Mouse (Mus musculus) lung, postnatal 25 days (tissue): ENCODE results near the gene Me1.

Source experiments
- DNase-seq: peaks from one replicate; pipeline ENCODE4 v3.0.0; 2022; ENCODE audit warnings: low spot score

Me1 gene

DNA sequence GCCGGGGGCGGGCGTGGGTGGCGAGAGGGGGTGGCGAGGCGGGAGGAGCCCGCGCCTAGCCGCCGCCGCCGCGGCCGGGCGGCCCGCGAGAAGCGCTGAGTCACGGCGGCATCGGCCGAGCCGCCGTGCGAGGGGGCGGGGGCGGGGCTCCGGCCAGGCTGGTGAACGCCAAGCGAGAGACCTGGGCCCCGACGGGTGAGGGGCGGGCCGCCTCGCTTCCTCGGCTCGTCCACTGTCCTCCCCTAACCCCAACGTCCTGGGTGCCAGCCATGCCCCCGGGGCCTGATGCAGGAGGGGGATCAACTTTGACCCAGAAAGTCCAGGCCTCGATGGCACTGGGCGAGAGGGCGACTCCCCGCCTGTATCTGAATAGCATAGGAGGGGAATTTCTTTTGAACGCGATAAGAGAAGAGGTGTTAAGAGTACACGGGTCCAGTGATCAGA lies at the start of gene Me1:
Me1 (minus strand) TSS at position 136 of the 444 bp plus-strand sequence.
- no peak for DNase-seq

DNA sequence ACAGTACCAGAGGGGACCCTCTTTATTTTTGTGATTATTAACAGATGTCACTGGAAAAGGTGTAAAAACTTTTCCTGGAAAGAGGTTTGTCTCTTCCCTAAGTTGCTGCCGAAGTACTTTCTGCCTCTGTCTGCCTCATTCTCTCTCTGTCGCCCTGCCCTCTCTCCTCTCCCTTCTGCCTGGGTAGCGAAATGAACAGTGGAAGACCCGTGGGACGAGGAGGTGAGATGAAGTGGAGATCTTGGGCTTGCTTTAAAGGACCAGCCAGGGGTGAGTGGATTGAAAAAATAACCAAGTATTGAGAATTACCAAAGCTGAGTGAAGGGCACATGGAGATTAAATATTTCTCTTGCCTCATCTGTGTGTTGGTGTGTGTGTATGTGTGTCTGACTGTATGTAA lies 48.3 kb upstream of the Me1 start:
- no peak for DNase-seq

DNA sequence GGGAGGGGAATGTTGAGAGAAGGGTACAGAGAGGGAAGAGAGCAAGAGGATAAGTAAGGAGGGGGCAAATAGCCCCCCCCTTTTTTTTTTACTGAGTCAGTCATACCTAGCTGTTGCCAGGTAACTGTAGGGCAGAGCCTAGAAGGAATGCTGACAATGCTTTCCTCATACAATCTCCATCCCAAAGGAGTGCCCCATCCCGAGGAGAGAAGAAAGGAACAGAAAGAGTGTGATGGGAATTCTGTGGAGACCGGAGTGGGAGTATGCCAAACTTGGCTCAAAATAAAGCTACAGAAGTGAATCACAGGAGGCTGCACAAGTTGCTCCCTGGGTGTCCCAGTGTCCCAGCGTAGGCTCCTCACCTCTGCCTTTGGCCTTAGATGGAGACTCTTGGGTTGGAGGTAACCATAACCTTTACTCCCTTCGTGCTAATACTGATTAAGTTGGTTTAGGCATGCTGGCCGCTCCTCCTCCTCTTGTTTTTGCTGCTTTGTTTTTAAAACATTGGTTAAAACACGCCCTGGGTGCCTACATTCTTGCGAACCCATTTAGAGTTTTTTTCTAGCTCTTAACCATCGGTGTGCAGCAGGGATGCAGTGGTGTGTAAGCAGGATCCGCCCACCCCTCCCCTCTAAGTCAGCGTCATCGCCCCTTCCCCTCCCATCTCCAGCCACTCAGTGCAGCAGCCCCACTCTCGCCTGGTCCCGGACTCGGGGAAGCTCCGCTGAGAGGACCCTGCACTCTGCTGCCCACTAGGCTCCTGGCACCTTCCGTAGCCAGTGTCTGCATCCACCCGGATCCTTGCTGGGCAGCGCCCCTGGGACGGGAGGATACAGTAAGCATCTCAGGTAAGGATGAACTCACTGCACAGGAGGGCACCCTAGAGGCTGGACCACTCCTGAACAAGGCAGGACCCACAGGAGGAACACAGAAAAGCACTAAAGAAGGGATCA lies 47.5 kb upstream of the Me1 start, which contains the start of gene Prss35:
Prss35 (plus strand) TSS at position 691 of the 953 bp plus-strand sequence.
- DNase-seq, result no peak

DNA sequence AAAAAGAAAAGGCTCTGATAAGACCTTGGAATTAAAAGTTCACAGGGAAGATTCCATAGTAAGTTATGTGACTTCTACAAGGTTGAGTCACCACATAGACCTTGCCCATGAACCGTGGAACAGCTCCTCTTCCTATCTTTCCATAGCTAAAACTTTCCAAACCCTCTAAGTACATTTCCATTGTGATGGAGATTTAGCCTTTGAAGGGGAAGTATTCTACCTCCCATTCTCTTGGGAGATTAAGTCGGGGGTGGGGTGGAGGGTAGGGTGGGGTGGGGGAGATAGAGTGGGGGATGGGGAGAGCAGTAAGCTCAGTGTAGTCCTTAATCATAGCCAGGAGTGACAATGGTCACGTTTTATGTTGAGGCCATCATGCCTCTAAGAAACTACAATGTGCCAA lies 44.2 kb upstream of the Me1 start:
- no peak for DNase-seq

DNA sequence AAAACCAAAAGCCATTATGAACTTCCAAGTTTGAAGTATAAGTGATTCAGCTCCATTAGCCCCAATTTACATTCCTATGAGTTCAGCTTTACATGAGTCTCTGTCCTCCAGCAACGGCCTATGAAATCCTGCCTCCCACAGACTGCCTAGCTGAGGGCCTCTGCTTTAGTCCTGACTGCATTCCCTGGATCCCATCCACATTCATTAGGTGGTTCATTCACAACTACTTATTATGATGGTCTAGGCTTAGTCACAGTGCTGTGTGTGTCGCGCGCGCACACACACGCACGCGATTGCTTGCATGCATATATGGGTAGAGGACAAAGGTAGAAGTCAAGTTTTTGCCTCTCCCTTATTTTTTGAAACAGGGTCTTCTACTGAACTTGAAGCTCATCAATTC lies 43.0 kb upstream of the Me1 start:
- no peak for DNase-seq

DNA sequence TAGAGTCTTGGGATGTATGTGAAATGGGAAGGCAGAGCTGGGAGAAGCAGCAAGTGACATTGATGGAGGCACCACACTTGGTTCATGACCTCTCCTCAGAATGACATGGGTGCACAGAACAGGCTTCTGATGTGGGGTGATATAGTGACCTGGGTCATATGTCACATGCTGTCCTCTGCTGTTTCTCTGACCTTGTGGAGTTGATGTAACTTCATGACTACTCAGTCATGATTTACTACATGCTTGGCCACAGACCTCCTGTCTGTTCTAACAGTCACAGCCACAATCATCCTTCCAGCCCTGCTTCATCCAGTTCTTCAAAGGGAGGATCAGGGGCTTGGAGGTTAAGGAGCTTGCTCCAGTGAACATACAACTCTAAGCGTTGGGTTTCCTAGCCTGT lies 42.3 kb upstream of the Me1 start:
- DNase-seq, result no peak

DNA sequence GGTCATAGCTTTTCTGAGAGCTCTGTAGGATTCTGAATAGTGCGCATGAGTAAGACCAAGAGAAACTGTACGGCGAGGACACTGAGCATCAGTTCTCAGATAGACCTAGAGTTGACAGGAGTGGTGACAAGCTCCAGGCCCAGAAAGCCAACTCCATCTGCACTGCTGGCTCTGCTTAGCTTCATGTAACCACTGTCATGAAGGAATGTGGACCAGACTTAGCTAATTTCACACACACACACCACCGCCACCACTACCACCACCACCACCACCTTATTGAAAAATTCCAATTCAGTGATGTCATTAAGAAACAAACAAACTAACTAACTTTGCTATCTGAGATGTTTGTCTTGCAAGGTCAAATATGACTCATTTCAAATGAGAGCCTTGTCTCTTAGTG lies 41.2 kb upstream of the Me1 start:
- no peak for DNase-seq

DNA sequence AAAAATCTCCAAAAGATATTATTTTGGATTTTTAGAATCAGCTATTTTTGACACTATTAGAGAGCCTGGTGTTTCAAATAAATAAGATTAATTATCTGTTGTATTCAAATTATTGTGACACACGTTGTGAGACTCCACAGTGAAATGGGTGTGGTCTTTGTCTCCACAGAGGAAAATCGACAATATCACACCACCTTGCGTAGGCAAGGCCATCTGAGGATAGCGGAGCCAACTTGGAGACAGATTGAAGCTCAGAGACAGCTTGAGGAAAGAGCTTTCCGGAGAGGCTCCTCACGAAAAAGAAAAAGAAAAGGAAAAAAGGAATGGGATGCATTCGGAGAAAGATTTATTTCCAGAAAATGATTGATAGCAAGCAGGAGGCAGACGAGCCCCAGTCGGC lies 39.0 kb upstream of the Me1 start:
- DNase-seq, result no peak

DNA sequence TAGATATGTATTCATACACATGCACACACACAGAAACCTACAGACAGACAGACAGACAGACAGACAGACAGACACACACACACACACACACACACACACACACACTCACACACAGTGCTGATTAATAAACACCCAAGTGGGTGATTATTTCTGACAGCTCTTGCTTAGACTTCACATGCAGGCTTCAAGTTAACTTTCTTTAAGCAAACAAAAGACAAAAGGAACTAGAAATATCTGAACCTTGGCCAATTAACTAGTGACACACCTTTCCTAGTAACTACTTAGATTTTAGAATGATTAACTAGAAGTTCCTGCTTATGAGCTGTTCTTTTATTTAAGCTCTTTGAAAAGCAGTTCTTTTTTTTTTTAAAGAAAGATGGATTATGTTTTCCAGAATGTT lies 38.6 kb upstream of the Me1 start:
- DNase-seq, result no peak

DNA sequence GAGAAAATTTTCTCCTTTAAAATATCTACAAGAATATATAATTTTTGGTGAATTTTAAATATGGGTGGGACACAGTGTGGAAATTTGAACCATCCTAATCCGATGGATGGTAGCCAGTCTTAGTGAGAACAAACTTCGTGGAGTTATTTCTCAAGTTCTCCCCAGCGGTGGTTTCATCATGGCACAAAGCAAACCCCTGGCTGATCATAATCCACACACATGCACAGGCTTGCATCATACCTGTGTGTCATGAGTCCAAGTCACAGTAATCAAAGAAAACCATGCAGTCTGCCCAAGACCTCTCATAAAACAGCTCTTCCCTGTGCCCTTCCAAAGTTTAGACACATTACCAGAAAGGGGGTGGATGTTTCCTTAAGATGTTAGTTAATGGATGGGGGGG lies 34.1 kb upstream of the Me1 start:
- no peak for DNase-seq

DNA sequence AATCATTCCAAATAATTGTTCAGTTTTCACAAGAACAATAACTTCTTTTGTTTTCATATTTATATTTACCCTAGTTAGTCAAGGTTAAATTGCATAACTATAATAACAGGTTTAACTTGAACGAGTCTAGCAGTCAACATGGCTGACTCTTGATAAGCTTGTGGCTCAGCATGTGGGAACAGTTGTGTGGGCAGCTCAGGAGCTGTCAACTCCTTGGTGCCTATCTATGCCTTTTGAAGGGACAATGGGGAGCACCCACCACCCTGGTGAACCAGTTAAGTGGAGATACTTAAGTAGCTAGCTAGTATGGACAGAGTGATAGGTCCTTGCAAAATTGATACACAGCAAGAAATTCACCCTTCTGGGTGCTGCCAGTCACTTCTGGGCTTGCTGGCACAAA lies 33.3 kb upstream of the Me1 start:
- DNase-seq, result no peak

DNA sequence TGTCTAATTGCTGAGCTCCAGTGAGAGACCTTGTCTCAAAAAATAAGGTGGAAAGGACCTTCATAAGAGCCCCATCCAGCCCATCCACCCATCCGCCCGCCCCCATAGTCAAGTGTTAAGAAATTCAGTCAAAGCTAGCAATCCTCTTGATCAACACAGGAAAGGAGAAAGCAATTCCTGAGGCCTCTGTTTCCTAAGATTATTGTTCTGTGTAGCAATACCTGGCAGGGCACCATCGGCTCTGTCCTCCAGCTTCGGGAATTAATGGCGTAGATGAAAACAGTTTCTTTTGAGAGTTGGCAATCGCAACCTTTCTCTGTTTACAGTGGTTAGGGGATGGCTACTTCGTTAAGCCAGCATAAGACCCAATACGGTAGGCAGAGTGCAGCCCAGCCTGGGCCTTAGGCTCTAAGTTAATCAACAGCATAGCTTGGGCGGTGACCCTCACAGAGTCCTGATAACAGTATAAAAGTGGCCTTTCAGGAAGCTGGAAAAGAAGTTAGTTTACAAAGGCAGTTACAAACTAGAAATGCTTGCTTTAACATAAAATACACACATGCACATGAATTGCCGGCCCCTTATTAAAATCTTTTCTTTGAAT lies 32.6 kb upstream of the Me1 start:
- DNase-seq, result peak; percentile 28

DNA sequence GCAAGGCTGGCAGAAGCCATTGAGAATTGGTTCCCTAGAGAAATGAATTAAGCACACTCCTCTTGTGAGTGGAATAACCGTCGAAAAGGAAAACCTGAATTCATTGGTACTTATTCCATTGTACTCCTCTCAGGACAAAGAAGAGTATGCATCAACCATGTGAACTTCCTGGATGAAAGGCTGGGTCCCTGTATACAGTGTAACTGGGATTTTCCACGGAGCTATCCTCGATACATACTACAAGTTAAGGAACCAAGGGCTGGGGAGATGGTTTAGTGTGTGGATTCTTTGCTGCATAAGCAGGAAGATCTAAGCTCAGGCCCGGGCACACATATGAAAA lies 30.6 kb upstream of the Me1 start:
- DNase-seq, result no peak

DNA sequence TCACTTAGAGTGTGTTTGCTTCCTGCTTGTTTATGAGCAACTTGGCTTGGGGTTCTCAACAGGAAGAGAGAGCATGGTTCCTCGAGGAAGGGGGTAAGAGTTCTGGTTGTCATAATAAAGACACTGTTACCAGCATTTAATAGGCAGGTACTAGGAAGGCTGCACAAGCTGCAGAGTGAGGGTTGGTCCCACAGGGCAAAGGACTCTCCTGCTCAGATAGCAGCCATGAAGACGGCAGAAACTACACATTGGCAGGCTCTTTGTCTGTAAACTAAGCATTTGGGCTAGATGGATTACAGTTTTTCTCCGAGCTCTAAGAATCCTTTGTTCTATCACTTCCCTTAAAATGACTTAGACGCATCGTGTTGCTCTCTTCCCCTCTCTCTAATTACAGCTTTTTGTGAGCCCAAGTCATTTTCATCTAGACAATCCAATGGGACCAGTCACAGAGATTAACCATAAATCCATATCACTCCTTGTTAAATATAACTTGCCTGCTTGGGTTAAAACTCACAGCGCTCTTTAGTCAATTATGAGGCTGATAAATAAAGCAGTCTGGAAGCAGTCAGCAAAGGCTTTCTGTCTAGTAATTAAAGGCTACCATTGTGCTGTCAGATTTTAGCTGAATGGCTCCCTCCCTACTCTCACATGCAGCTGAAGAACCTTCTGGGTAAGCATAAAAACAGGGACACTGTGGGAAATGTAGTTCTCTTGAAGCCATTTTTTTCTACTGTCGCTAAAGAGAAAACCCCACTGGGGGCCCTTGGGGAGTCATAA lies 30.0 kb upstream of the Me1 start:
- DNase-seq, result no peak

DNA sequence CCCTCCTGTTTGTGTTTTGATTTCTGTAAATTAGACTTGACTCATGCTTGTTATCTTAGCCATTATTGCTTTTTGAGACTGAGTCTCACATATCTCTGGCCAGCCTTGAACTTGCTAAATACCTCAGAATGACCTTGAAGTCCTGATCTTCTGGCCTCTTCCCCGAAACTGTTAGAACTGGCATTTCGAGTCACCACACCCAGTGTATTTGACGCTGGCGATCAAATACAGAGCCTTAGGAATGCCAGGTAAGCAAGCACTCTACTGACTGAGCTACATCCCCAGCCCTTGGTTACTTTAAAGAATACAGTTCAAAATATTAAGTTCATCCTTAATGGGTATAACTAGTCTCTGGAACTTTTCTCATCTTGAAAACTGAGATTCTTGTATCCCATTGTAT lies 29.3 kb upstream of the Me1 start:
- no peak for DNase-seq

DNA sequence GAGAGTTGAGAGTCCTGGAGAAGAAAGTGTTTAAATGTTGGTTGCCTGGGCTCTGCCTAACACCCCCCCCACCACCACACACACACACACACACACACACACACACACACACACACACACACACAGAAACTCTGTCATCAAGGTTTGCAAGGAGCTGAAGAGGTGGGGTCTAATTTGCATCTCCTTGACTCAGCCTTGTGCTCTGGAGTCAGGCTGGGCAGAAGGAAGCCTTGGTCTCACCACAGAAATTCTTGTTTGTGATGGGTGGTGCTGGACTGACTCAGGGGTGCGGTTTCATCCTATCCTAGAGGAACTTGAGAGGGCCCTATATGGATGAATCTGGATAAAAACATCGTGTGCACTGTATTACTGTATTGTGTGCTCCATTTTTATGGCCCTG lies 25.0 kb upstream of the Me1 start:
- no peak for DNase-seq

DNA sequence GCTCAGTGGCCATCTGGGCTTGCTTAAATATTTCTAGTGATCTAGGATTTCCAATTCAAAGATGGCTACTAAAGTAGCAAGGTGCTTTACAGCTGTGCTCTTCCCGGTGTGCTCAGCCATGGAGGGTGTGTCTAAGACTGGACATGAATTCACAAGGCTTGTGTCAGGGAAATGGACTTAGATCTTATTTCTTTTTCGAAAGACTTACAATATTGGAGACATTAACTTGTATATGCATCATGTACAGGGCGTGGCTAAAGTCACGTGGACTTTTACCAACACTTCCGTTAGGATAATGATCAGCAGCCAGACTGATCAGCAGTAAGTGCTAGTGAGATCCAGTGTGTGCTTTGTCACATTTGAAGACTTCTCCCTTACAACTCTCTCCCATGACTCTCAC lies 24.5 kb upstream of the Me1 start:
- no peak for DNase-seq

DNA sequence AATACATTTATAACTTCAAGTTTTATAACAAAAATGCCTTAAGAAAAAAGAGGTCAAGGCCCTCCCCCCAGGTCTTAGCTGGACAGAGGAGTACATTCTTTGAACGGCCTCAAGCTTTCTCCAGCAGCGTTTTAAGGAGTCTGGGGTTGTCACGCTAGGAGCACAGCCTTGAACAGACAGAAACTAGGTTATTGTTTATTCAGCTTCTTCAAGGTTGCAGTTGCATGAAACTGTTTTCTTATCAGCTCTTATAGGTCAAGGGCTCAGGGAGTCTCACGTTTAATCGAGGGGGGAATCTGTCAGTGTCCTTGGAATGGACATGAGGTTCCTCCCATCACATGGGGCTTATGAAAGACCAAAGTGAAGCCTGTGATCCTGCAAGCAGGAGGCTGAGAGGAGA lies 21.4 kb upstream of the Me1 start:
- no peak for DNase-seq

DNA sequence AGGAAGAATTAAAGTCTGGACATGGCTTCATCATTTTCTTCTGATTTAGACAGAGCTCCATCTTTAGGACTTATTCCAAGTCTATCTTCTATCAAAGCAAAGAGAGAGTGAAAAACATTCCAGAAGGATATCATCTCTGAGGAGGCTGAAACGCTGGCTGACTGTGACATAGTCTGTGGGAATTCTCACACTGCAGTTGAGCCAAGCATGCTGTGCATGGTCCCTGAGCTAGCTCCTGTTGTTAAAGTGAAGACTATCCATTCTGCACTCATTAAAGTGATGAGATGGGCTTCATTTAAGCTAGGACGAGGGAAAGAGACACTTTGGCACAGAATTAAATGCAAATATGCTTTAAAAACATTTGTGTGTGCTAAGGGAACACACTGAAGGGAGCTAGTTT lies 20.8 kb upstream of the Me1 start:
- no peak for DNase-seq

DNA sequence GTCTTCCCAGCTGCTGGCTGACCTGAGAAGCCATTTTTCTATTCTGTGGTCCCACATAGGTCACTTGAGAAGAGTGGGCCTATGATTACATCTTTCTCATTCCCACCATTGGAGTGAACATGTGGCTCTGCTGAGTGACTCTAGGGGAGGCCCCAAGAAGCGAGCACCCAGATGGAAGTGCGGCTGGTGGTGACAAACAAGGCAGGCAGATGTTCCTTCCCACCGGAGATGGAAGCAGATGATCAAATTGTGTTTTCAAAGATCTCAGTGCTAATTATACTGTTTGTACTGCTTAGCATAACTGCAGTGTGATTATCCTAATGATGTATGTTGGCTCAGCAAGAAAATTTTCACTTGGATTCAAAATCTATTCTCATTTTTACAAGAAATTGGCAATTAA lies 18.3 kb upstream of the Me1 start:
- DNase-seq, result no peak

DNA sequence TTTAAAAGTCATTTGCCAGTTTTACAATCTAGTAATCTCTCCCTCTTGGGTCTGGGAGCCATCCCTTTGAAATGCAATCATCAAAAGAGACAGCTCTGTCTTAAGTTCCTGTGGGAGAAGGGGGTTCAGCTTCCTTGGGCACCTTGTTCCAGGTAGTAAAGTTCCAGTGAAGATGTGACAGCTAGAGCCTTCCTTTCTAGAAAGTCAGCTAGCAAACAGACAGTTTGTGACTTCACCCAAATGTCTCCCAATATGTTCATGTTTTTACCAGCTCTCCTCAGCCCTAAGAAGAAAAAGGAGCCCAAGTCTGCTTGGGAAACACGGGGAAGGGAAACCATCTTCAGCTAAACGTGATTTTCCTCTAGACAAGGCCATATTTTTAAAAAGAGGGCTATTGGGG lies 16.9 kb upstream of the Me1 start:
- no peak for DNase-seq

DNA sequence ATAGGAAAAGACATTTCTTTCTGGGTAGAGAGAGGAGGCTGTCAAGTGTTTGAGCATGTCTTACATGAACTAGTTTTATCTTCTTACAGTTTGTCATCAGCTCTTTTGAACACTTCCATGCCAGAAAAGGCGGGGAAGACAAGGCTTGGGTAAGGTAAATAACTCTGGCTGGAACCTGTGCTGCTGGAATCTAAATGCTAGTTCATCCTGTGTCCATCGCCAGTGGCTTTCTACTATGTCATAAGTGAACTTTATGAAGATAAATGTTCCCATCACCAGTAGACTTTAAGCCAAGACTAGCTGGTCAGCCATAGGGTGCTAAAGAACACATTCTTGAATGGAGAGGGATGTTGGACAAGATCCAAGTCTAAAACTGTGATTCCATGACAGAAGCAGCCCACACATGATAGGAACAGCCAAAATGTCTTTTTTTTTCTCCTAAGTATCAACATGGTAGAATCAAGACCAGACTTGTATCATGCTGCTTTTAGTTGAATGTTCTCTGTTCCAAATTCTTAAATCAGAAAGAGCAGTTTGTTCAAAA lies 14.4 kb upstream of the Me1 start:
- DNase-seq, result no peak

DNA sequence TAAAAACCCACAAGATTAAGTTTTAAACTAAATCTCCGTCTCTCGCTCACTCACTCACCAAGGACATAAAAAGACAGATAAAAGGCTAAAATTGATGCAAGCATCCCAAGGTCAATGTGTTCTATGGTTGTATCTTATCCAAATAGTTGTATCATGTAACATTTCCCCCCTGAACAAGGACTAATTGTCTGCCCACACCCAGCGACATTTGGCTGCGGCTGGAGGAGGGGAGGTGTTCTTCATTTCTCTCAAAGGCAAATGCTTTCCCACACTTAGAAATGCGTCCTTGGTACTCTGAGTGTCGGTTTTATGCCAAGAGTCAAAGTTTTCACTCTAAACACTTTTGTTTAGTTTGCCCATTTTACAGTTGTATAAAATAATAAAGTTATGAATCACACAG lies 13.2 kb upstream of the Me1 start:
- no peak for DNase-seq
